Mouse (Mus musculus): ENCODE results near the gene Dph1. TPM values are rescaled to one million over a fixed set of nuclear protein-coding genes. Genes with fewer than 3 reads are reported as not detected.
A peak's percentile ranks its signal among the peaks of the same experiment; 100 is the strongest.

Gene Dph1
- polyA plus RNA-seq, 1 experiment from 2014 or later = 10.6 TPM

DNA sequence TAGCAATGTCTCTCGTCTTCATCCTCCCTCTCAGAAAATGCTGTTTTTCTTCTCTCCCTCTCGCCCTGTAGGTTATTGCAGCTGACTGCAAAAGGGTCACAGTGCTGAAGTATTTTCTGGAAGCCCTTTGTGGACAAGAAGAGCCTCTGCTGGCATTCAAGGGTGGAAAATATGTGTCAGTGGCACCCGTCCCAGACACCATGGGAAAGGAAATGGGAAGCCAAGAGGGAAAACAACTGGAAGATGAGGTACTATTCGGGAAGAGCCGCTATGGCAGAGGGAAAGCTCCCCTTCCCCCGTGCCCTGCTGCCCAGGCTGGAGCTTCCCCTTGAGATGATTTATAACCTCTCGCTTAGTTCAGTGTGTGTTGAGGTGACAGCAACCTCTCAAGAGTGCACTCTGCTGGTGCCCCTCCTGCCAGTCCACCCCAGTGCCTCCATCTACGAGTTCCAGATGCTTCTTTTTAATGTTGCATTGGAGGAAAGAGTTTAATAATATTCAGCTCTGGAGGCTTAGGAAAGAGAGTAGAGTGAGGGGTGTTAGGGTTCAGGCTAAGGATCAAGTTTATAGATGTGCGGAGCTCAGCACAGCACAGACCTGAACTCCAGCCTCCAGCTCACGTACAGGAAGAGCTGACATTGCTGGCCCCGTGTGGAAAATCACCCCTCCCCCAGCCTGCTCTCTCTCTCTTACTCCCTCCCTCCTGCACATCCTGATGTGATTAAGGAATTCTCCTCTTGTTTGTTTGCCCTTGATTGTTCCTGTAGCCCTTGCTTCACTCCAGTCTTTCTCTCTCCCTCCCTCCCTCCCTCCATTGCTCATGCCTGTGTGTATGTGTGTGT, 51.7 kb downstream of the Dph1 start:
- Histone ChIP-seq H3K9me3 (replicated peaks; ENCODE audit: control insufficient read depth, low read length) (no peaks in the 10 kb centered on the region), H3K4me2 (ENCODE audit: low read depth, low read length) (no peak overlapping the region), H3K36me3 (ENCODE audit: control insufficient read depth, insufficient read depth) (no peaks in the 10 kb centered on the region; the same call in 1 of the 2 replicates), H3K4me3 (ENCODE audit: low read depth, low read length) (no peak overlapping the region), H3K27me3 (ENCODE audit: control insufficient read depth, insufficient read depth, low read depth, low read length) (no peaks in the 10 kb centered on the region), H3K4me1 (ENCODE audit: control insufficient read depth, low read depth, low read length) (peaks cover 30% of the 10 kb centered on the region), H3K9ac (ENCODE audit: low read depth, low read length) (no peak overlapping the region), H3K27ac (ENCODE audit: low read length) (no peak overlapping the region)
- peak; percentile 42; the same call in 1 of the 2 replicates for ATAC-seq (ENCODE audit: low read depth)
- 41% methylated on average over 11 of the region's 11 CpGs for WGBS (ENCODE audit: insufficient replicate concordance)

DNA sequence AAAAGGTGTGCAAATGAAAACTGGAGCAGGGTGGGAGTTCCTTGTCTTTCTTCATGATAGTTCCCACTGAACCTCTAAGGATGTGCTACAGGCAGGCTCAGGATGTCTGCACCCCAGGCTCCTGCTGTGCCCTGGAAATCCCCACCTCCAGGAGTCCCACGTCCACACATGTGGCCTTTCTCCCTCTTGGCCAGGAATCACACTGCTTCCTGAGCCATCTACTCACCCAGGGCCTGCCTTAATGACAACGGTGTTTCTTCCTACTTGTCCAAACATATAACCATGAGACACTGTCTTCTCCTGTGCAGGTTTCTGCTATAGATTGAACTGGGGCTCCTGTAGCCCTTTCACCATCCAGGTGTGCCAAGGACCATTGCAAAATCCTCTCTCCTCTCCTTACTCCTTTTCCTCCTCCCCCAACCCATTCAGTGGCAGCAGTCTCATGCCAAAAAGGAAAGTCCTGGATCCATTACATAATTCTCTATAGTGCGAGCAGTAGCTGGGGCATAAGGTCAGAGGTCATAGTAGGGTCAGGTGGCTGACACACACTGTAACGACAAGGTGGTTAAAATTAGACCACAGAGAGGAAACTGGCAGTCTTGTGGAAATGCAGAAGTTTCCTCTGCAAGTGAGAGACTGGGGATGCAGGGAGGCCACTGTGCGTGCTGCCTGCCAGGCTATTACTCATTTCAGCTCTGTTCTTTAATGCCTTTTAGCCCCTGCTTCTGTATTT, 54.2 kb downstream of the Dph1 start:
- H3K9me3 ChIP-seq (replicated peaks; ENCODE audit: control insufficient read depth, low read length) = no peaks in the 10 kb centered on the region
- WGBS (ENCODE audit: insufficient replicate concordance) = 26% methylated on average over 5 of the region's 5 CpGs
- H3K4me2 ChIP-seq (ENCODE audit: low read depth, low read length) = no peak overlapping the region; the same call in 1 of the 2 replicates
- H3K4me1 ChIP-seq (ENCODE audit: control insufficient read depth, low read depth, low read length) = peaks cover 30% of the 10 kb centered on the region
- H3K36me3 ChIP-seq (ENCODE audit: control insufficient read depth, insufficient read depth) = no peaks in the 10 kb centered on the region
- H3K27ac ChIP-seq (ENCODE audit: low read length) = no peak overlapping the region
- H3K4me3 ChIP-seq (ENCODE audit: low read depth, low read length) = no peak overlapping the region
- ATAC-seq (ENCODE audit: low read depth) = peak; percentile 47
- H3K9ac ChIP-seq (ENCODE audit: low read depth, low read length) = no peak overlapping the region
- H3K27me3 ChIP-seq (ENCODE audit: control insufficient read depth, insufficient read depth, low read depth, low read length) = no peaks in the 10 kb centered on the region

DNA sequence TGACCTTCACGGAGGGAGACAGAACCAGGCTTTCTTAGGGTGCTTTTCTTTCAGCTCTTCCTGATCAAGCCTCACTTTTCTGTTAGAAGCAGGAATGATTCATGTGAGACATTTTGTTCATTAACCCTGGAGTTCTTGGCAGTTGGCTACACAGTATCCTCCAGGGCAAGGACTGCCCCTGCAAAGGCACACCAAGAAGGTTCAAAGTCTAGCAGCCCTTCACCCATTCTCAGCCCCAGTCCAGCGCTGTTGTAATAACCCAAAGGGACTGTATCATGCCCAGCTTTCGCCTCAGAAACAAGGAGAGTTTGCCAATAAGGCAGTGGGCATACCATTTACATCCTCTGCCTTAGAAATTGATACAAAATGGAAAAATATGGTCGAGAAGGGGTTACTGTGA, 55.7 kb downstream of the Dph1 start:
- Histone ChIP-seq H3K4me1 (ENCODE audit: control insufficient read depth, low read depth, low read length) (peaks cover 17% of the 10 kb centered on the region), H3K9me3 (replicated peaks; ENCODE audit: control insufficient read depth, low read length) (no peaks in the 10 kb centered on the region), H3K27ac (ENCODE audit: low read length) (no peak overlapping the region), H3K27me3 (ENCODE audit: control insufficient read depth, insufficient read depth, low read depth, low read length) (no peaks in the 10 kb centered on the region), H3K36me3 (ENCODE audit: control insufficient read depth, insufficient read depth) (no peaks in the 10 kb centered on the region), H3K9ac (ENCODE audit: low read depth, low read length) (no peak overlapping the region), H3K4me3 (ENCODE audit: low read depth, low read length) (no peak overlapping the region), H3K4me2 (ENCODE audit: low read depth, low read length) (no peak overlapping the region)
- 70% methylated on average over 4 of the region's 4 CpGs for WGBS (ENCODE audit: insufficient replicate concordance)
- ATAC-seq (ENCODE audit: low read depth) = no peak

DNA sequence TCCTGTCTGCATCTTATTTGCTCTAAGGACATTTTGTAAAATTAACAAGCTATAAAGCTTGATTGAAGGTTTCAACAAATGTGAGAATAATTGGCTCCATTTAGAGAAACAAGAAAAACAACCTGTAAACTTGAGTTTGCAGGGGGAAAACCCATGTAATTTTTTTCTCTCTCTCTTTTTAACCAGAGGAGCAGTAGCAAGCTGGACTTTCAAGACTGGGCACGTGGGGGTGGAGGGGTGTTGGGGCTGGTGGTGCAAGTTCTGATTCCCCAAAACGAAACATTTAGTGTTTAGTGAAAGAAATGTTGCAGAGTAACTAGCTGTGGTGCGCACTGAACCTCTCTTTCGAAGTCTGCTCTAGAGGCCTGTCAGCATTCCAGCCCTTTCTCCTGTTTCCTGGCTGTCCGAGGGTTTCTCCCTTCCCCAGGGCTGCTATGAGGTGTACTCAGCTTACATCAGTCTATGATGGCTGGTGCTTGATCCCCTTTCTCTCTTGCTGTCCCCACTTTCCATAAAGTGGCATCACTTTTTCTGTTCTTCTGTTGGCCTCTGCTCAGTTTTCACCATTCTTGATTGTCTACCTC, 56.5 kb downstream of the Dph1 start:
- H3K9ac ChIP-seq (ENCODE audit: low read depth, low read length) = no peak overlapping the region
- peaks cover 15% of the 10 kb centered on the region for H3K4me1 ChIP-seq (ENCODE audit: control insufficient read depth, low read depth, low read length)
- no peak overlapping the region for H3K4me3 ChIP-seq (ENCODE audit: low read depth, low read length)
- H3K27ac ChIP-seq (ENCODE audit: low read length) = no peak overlapping the region
- H3K9me3 ChIP-seq (replicated peaks; ENCODE audit: control insufficient read depth, low read length) = no peaks in the 10 kb centered on the region
- H3K27me3 ChIP-seq (ENCODE audit: control insufficient read depth, insufficient read depth, low read depth, low read length) = no peaks in the 10 kb centered on the region
- no peak for ATAC-seq (ENCODE audit: low read depth)
- no peak overlapping the region for H3K4me2 ChIP-seq (ENCODE audit: low read depth, low read length)
- 56% methylated on average over 5 of the region's 5 CpGs for WGBS (ENCODE audit: insufficient replicate concordance)
- no peaks in the 10 kb centered on the region for H3K36me3 ChIP-seq (ENCODE audit: control insufficient read depth, insufficient read depth)

DNA sequence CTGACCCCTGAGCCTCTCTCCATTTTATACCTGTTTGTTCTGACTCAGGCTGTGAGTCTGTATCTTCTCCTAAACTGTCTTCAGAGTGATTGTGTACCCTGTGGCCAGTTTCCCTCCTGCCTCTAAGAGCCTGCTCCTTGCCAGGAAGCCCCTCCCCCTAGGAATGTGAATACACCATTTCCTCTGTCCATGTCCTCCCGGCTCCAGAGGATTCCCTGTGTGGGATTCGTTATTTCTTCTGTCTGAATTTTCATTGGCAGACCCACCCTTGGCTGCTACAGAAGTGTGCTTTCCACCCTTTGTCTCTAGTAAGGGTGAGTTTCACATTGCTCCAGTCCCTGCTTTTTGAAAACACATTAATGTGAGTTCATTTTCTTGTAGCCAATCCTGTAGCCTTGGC, 57.1 kb downstream of the Dph1 start:
- Histone ChIP-seq H3K27ac (ENCODE audit: low read length) (no peak overlapping the region), H3K4me1 (ENCODE audit: control insufficient read depth, low read depth, low read length) (peaks cover 15% of the 10 kb centered on the region), H3K9me3 (replicated peaks; ENCODE audit: control insufficient read depth, low read length) (no peaks in the 10 kb centered on the region), H3K36me3 (ENCODE audit: control insufficient read depth, insufficient read depth) (no peaks in the 10 kb centered on the region), H3K9ac (ENCODE audit: low read depth, low read length) (no peak overlapping the region), H3K4me2 (ENCODE audit: low read depth, low read length) (no peak overlapping the region), H3K27me3 (ENCODE audit: control insufficient read depth, insufficient read depth, low read depth, low read length) (no peaks in the 10 kb centered on the region), H3K4me3 (ENCODE audit: low read depth, low read length) (no peak overlapping the region)
- 48% methylated on average over 2 of the region's 2 CpGs for WGBS (ENCODE audit: insufficient replicate concordance)
- ATAC-seq (ENCODE audit: low read depth) = no peak

DNA sequence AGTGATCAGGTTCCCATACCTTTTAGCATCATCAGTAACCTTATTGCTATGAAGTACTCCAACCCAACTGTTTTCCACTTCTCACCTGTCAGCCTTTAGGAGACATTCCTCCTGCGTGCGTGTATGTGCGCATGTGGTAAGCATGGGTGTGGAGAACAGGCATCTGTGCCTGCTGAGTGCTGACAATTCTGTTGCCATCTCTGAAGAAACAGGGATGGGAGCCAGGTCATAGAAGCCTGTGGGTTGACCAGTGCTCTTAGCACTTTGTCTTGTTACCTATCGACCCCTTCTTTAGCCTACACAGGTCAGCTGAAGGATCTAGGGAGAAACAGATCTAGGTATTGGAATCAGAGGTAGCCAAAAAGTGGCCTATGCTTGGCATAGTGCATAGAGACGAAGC, 57.6 kb downstream of the Dph1 start:
- no peak overlapping the region for H3K9ac ChIP-seq (ENCODE audit: low read depth, low read length)
- H3K27me3 ChIP-seq (ENCODE audit: control insufficient read depth, insufficient read depth, low read depth, low read length) = no peaks in the 10 kb centered on the region
- 81% methylated on average over 5 of the region's 5 CpGs for WGBS (ENCODE audit: insufficient replicate concordance)
- ATAC-seq (ENCODE audit: low read depth) = no peak
- peaks cover 13% of the 10 kb centered on the region for H3K4me1 ChIP-seq (ENCODE audit: control insufficient read depth, low read depth, low read length)
- H3K4me3 ChIP-seq (ENCODE audit: low read depth, low read length) = no peak overlapping the region
- no peak overlapping the region for H3K27ac ChIP-seq (ENCODE audit: low read length)
- no peaks in the 10 kb centered on the region for H3K36me3 ChIP-seq (ENCODE audit: control insufficient read depth, insufficient read depth)
- H3K4me2 ChIP-seq (ENCODE audit: low read depth, low read length) = no peak overlapping the region
- H3K9me3 ChIP-seq (replicated peaks; ENCODE audit: control insufficient read depth, low read length) = no peaks in the 10 kb centered on the region

DNA sequence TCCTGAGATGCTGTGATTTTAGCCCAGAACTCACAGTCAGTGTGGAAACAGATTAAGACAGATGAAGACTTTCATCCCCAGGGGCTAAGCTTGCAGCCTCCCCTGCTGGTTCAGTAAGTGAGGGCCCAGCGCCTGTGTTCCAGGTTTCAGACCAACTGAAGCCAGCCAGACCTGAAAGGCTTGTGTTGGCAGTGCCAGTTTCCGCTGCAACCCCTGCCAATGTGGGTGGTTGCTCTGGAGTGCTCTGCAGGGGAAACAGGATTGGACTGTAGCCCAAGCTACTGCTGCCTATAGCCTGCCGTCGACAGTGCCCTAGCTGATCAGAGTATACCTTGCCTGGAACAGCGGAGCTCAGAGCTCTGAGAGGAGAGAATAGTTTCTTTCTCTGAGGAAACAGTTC, 58.8 kb downstream of the Dph1 start:
- H3K4me3 ChIP-seq (ENCODE audit: low read depth, low read length) = no peak overlapping the region
- no peak overlapping the region for H3K9ac ChIP-seq (ENCODE audit: low read depth, low read length)
- no peaks in the 10 kb centered on the region for H3K9me3 ChIP-seq (replicated peaks; ENCODE audit: control insufficient read depth, low read length)
- 91% methylated on average over 5 of the region's 5 CpGs for WGBS (ENCODE audit: insufficient replicate concordance)
- no peak overlapping the region for H3K4me2 ChIP-seq (ENCODE audit: low read depth, low read length)
- H3K27ac ChIP-seq (ENCODE audit: low read length) = no peak overlapping the region
- H3K36me3 ChIP-seq (ENCODE audit: control insufficient read depth, insufficient read depth) = no peaks in the 10 kb centered on the region
- H3K4me1 ChIP-seq (ENCODE audit: control insufficient read depth, low read depth, low read length) = peaks cover 8% of the 10 kb centered on the region
- no peak for ATAC-seq (ENCODE audit: low read depth)
- H3K27me3 ChIP-seq (ENCODE audit: control insufficient read depth, insufficient read depth, low read depth, low read length) = no peaks in the 10 kb centered on the region

DNA sequence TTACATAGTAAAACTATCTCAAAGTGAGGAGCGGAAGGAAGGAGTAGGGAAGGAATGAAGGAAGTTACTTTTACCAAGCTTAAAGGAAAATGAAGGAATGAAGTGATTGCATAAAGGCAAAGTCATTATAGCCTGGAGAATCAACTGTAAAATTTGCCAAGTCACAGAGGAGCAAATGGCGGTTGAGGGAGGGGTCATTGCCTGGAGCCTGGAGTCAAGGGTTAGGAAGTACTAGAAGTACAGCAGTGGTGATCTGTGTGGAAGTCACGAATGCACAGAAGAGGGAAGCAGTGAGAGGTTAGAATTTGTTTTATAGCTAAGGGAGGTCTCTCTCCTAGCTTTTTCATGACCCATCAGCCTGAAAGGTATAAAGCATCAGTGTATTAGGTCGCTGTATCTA, 59.7 kb downstream of the Dph1 start:
- Histone ChIP-seq H3K4me3 (ENCODE audit: low read depth, low read length) (no peak overlapping the region), H3K4me2 (ENCODE audit: low read depth, low read length) (no peak overlapping the region), H3K9ac (ENCODE audit: low read depth, low read length) (no peak overlapping the region), H3K9me3 (replicated peaks; ENCODE audit: control insufficient read depth, low read length) (no peaks in the 10 kb centered on the region), H3K27ac (ENCODE audit: low read length) (no peak overlapping the region), H3K36me3 (ENCODE audit: control insufficient read depth, insufficient read depth) (no peaks in the 10 kb centered on the region), H3K4me1 (ENCODE audit: control insufficient read depth, low read depth, low read length) (no peaks in the 10 kb centered on the region), H3K27me3 (ENCODE audit: control insufficient read depth, insufficient read depth, low read depth, low read length) (no peaks in the 10 kb centered on the region)
- WGBS (ENCODE audit: insufficient replicate concordance) = 55% methylated on average over 4 of the region's 4 CpGs
- no peak for ATAC-seq (ENCODE audit: low read depth)

DNA sequence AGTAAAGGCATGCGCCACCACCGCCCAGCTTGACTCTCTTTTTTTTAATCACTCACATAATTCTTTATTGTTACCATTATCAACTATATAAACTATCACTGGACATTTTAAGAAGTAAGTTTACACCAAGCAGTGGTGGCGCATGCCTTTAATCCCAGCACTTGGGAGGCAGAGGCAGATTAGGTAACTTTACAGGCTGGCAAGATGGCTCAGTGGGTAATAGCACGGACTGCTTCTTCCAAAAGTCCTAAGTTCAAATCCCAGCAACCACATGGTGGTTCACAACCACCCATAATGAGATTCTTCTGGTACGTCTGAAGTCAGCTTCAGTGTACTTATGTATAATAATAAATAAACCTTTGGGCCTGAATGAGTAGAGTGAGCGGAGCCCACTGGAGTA, 61.6 kb downstream of the Dph1 start:
- no peak for ATAC-seq (ENCODE audit: low read depth)
- Histone ChIP-seq H3K4me2 (ENCODE audit: low read depth, low read length) (no peak overlapping the region), H3K9me3 (replicated peaks; ENCODE audit: control insufficient read depth, low read length) (no peaks in the 10 kb centered on the region), H3K27me3 (ENCODE audit: control insufficient read depth, insufficient read depth, low read depth, low read length) (no peaks in the 10 kb centered on the region), H3K4me1 (ENCODE audit: control insufficient read depth, low read depth, low read length) (no peaks in the 10 kb centered on the region), H3K27ac (ENCODE audit: low read length) (no peak overlapping the region), H3K36me3 (ENCODE audit: control insufficient read depth, insufficient read depth) (no peaks in the 10 kb centered on the region), H3K4me3 (ENCODE audit: low read depth, low read length) (no peak overlapping the region), H3K9ac (ENCODE audit: low read depth, low read length) (no peak overlapping the region)
- 84% methylated on average over 6 of the region's 6 CpGs for WGBS (ENCODE audit: insufficient replicate concordance)

Measured in liver, embryonic 16.5 days (tissue).